21 mouse cellular contexts compared by ENCODE assay signal in the genomic region with DNA sequence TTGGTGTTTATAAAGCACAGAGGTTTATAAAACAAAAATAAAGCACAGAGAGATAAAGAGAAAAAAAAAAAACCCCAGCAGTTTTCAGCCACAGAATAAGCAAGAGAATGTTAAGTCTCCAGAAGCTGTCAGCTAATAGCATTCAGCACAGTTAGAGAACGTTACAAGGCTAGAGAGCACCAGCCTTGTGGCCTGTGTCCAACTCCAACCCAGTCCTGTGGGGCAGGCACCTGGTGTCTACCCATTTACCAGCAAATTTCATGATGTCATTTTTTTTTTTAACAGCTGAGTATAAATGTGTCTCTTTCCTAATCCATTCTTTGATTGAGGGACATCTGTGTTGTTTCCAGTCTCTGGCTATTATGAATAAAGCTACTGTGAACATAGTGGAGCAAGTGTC.
A peak's percentile ranks its signal among the peaks of the same experiment; 100 is the strongest.
DNase-seq lines count a peak whose midpoint lies in the region; ATAC-seq and TF ChIP-seq lines count a peak whose summit lies in the region.
"Had no signal": no experiment of that assay in that cellular context is flagged by ENCODE, and none has a peak within 500 bp of the region (broad histone marks: within the 10 kb centered on the region; RNA-seq: fewer than 3 reads in every experiment).

No protein-coding gene starts in this region.

- no peaks in the 10 kb centered on the region for H3K27me3 ChIP-seq in liver, adult 2 months (ENCODE audit: control insufficient read depth, insufficient read depth, low read length)
- no peaks in the 10 kb centered on the region for H3K27me3 ChIP-seq in liver, postnatal 0 days (ENCODE audit: insufficient read depth, low read length)
- H3K27me3 ChIP-seq: embryonic facial prominence, embryonic 15.5 days; heart, embryonic 12.5 days; hindbrain, embryonic 15.5 days; intestine, embryonic 15.5 days had no signal

- intact Hi-C loops in heart, postnatal 10 days (cut with DNase I) = no loop called here

- no peak for TF ChIP-seq POLR2A in liver, adult 2 months (IDR thresholded peaks at IDR 0.05; ENCODE audit: extremely low read depth, insufficient read depth, low read length)

- no peak for TF ChIP-seq CTCF in liver, adult 2 months (IDR thresholded peaks at IDR 0.05; ENCODE audit: low read depth, low read length)
- TF ChIP-seq CTCF in liver, postnatal 0 days (IDR thresholded peaks at IDR 0.05; ENCODE audit: low read depth) = no peak

- H3K79me2 ChIP-seq in liver, adult 2 months (ENCODE audit: control insufficient read depth, insufficient read depth, low read length) = no peaks in the 10 kb centered on the region

- no peak overlapping the region for H3K4me2 ChIP-seq in liver, postnatal 0 days (ENCODE audit: low read depth, low read length)
- H3K4me2 ChIP-seq: embryonic facial prominence, embryonic 15.5 days; heart, embryonic 12.5 days; hindbrain, embryonic 15.5 days; intestine, embryonic 15.5 days had no signal

- no peaks in the 10 kb centered on the region for H3K9me3 ChIP-seq in liver, postnatal 0 days (ENCODE audit: low read length)
- H3K9me3 ChIP-seq: embryonic facial prominence, embryonic 15.5 days; forebrain, embryonic 10.5 days; heart, embryonic 12.5 days; hindbrain, embryonic 15.5 days; intestine, embryonic 15.5 days had no signal

- no peaks in the 10 kb centered on the region for H3K4me1 ChIP-seq in liver, adult 2 months (ENCODE audit: control insufficient read depth, insufficient read depth, low read length)
- H3K4me1 ChIP-seq in liver, postnatal 0 days (ENCODE audit: insufficient read depth) = no peaks in the 10 kb centered on the region
- H3K4me1 ChIP-seq: embryonic facial prominence, embryonic 15.5 days; heart, embryonic 12.5 days; hindbrain, embryonic 15.5 days; intestine, embryonic 15.5 days had no signal

- no peaks in the 10 kb centered on the region for H3K36me3 ChIP-seq in liver, adult 2 months (ENCODE audit: control insufficient read depth, insufficient read depth, low read length)
- no peaks in the 10 kb centered on the region for H3K36me3 ChIP-seq in liver, postnatal 0 days (replicated peaks; ENCODE audit: insufficient read depth, low read length)
- H3K36me3 ChIP-seq: embryonic facial prominence, embryonic 15.5 days; forebrain, embryonic 10.5 days; heart, embryonic 12.5 days; hindbrain, embryonic 15.5 days; intestine, embryonic 15.5 days had no signal

- H3K27ac ChIP-seq in liver, adult 2 months (replicated peaks; ENCODE audit: insufficient read depth, low read depth, low read length) = no peak overlapping the region
- H3K27ac ChIP-seq in liver, postnatal 0 days (ENCODE audit: low read depth) = no peak overlapping the region
- H3K27ac ChIP-seq: embryonic facial prominence, embryonic 15.5 days; forebrain, embryonic 10.5 days; gastrocnemius, adult 2 months; hindbrain, embryonic 15.5 days; intestine, embryonic 15.5 days had no signal

- no peak for ATAC-seq in liver, postnatal 0 days
- ATAC-seq: forebrain, embryonic 14.5 days; intestine, embryonic 15.5 days had no signal

- H3K4me3 ChIP-seq in liver, adult 2 months (ENCODE audit: insufficient read depth, low read depth, low read length) = no peak overlapping the region
- H3K4me3 ChIP-seq in liver, postnatal 0 days (ENCODE audit: low read depth, low read length) = no peak overlapping the region
- H3K4me3 ChIP-seq: embryonic facial prominence, embryonic 15.5 days; erythroblast, embryonic 14.5 days; forebrain, embryonic 10.5 days; gastrocnemius, adult 2 months; heart, embryonic 12.5 days; hindbrain, embryonic 15.5 days; intestine, embryonic 15.5 days had no signal

- DNase-seq in liver, adult 2 months (ENCODE audit: extremely low read depth, low read depth, low spot score) = peak; percentile 42
- DNase-seq in liver, postnatal 0 days = no peak
- peak; percentile 34 to 44 for DNase-seq in cerebellum, adult 18-20 months
- peak; percentile 31 for DNase-seq in cerebellum, adult 9-11 months
- peak; percentile 48 to 64 for DNase-seq in cerebellum, postnatal 36 days
- no peak for DNase-seq in urinary bladder, adult 18-20 months (ENCODE audit: low spot score in 2 of 2)
- DNase-seq in heart, postnatal 10 days = no peak
- DNase-seq in natural killer cell, adult 2 months (ENCODE audit: low spot score in 2 of 2) = no peak
- DNase-seq: adrenal gland, adult 2 months; adrenal gland, postnatal 25 days; embryo, embryonic 11 days; gastrocnemius, adult 2 months; gastrocnemius, postnatal 25 days; heart, postnatal 36 days had no signal

- TF ChIP-seq EP300 in liver, postnatal 0 days (IDR thresholded peaks at IDR 0.05; ENCODE audit: low read depth) = no peak

- H3K9ac ChIP-seq in liver, adult 2 months (ENCODE audit: low read depth, low read length) = no peak overlapping the region
- H3K9ac ChIP-seq in liver, postnatal 0 days (replicated peaks) = no peak overlapping the region
- H3K9ac ChIP-seq: embryonic facial prominence, embryonic 15.5 days; heart, embryonic 12.5 days; hindbrain, embryonic 15.5 days; intestine, embryonic 15.5 days had no signal

- WGBS in liver, adult 2 months = 43% methylated on average over 1 of the region's 1 CpGs
- WGBS in liver, postnatal 0 days (ENCODE audit: insufficient replicate concordance) = 48% methylated on average over 1 of the region's 1 CpGs

Comparison
In these comparisons a context has a peak if more than half of its experiments do, and no peak if none do; other contexts are left out.
1. DNase-seq: peak in liver, adult 2 months (single experiment), cerebellum, adult 18-20 months (2 of 2), cerebellum, adult 9-11 months (single experiment) and cerebellum, postnatal 36 days (2 of 2); none in liver, postnatal 0 days (single experiment), urinary bladder, adult 18-20 months (0 of 2), heart, postnatal 10 days (0 of 2) and natural killer cell, adult 2 months (0 of 2).